Mouse (Mus musculus): ENCODE measurements around the gene Sipa1l2. TPM values are rescaled to one million over a fixed set of nuclear protein-coding genes. Genes with fewer than 3 reads are reported as not detected.

Gene Sipa1l2
- polyA plus RNA-seq, 1 experiment from 2014 or later: 10.0 TPM

Other genes with a start within 250 kb of the Sipa1l2 start
- 6.7 and 7.8 TPM in 2 replicates for gene Map10, start 100.0 kb upstream of the Sipa1l2 start, polyA plus RNA-seq (2014; fragmentation: Nextera tagmentation; extraction: Ambion mirVana)
- 38.5 and 39.5 TPM in 2 replicates for gene Ntpcr, start 160.2 kb upstream of the Sipa1l2 start, polyA plus RNA-seq (2014; fragmentation: Nextera tagmentation; extraction: Ambion mirVana)

Measured in embryonic facial prominence, embryonic 14.5 days (tissue).